Mouse (Mus musculus) MEL (cell line): ENCODE measurements at regions not wholly inside any gene's neighbourhood (a gene's known extent, or its start where the extent isn't known, plus 50 kb on each side); places are given as distances from the start of the nearest gene placed in this dataset.

ENCODE experiments used
- DNase-seq: peaks from one replicate; pipeline ENCODE4 v3.0.0; 2011; ENCODE audit warnings: low read depth, low spot score
- H3K27ac ChIP-seq: 2 replicates; pipeline ENCODE4 v1.5.1; 2012; ENCODE audit warnings: low read depth, mild to moderate bottlenecking, control low read depth, low read length, moderate library complexity; ENCODE audit not compliant: control insufficient read depth
- H3K27me3 ChIP-seq, 2 experiments: fragments of 150-350 bp in 1 of 2; sonication (generic) in 1 of 2; 2 replicates each; pipeline ENCODE4 v1.6.1; 2012; ENCODE audit warnings: low read length in 2 of 2, mild to moderate bottlenecking in 2 of 2, improper control_type of control experiment in 1 of 2, moderate library complexity in 1 of 2; ENCODE audit not compliant: insufficient read depth in 2 of 2, control insufficient read depth in 1 of 2
- H3K36me3 ChIP-seq, 2 experiments: 2 replicates each; pipeline ENCODE4 v1.6.1; 2012 to 2014; ENCODE audit warnings: low read length in 2 of 2, improper control_type of control experiment in 1 of 2, inconsistent platforms in 1 of 2, mild to moderate bottlenecking in 1 of 2; ENCODE audit not compliant: insufficient read depth in 2 of 2, control insufficient read depth in 1 of 2
- H3K4me1 ChIP-seq, 2 experiments: fragments of 150-350 bp in 1 of 2; sonication (generic) in 1 of 2; 2 replicates each; pipeline ENCODE4 v1.6.1; 2012; ENCODE audit warnings: low read length in 2 of 2, improper control_type of control experiment in 1 of 2, mild to moderate bottlenecking in 1 of 2; ENCODE audit not compliant: insufficient read depth in 2 of 2, control insufficient read depth in 1 of 2
- H3K4me3 ChIP-seq, 2 experiments: fragments of 150-350 bp in 1 of 2; sonication (generic) in 1 of 2; 2 replicates each; pipeline ENCODE4 v1.5.1; 2012; ENCODE audit warnings: low read depth in 2 of 2, low read length in 2 of 2, mild to moderate bottlenecking in 2 of 2, moderate library complexity in 2 of 2, control low read depth in 1 of 2, improper control_type of control experiment in 1 of 2; ENCODE audit not compliant: control insufficient read depth in 1 of 2, insufficient read depth in 1 of 2
- H3K79me2 ChIP-seq: 2 replicates; pipeline ENCODE4 v1.6.1; 2012; ENCODE audit warnings: mild to moderate bottlenecking, low read length, moderate library complexity; ENCODE audit not compliant: control insufficient read depth, poor library complexity, insufficient read depth
- H3K9ac ChIP-seq: 2 replicates; pipeline ENCODE4 v1.6.1; 2012; ENCODE audit warnings: low read depth, mild to moderate bottlenecking, control low read depth, low read length, moderate library complexity; ENCODE audit not compliant: control insufficient read depth, poor library complexity, severe bottlenecking
- H3K9me3 ChIP-seq: fragments of 150-350 bp; sonication (generic); replicated peaks from 2 replicates; pipeline ENCODE4 v1.6.1; 2012; ENCODE audit warnings: mild to moderate bottlenecking, low read length, improper control_type of control experiment, moderate library complexity; ENCODE audit not compliant: insufficient read depth
- BHLHE40 ChIP-seq: IDR thresholded peaks from 2 replicates; pipeline ENCODE4 v1.6.1; 2012; ENCODE audit warnings: low read depth, mild to moderate bottlenecking, inconsistent platforms, low read length, improper control_type of control experiment, borderline replicate concordance
- CHD2 ChIP-seq: IDR thresholded peaks from 2 replicates; pipeline ENCODE4 v1.6.1; 2011; ENCODE audit warnings: low read length, improper control_type of control experiment
- EP300 ChIP-seq, 2 experiments: IDR thresholded peaks; 2 replicates each; pipeline ENCODE4 v1.6.1; 2011; ENCODE audit warnings: improper control_type of control experiment in 2 of 2, low read length in 2 of 2, low read depth in 1 of 2, mild to moderate bottlenecking in 1 of 2
- ETS1 ChIP-seq: IDR thresholded peaks from 2 replicates; pipeline ENCODE4 v1.6.1; 2012; ENCODE audit warnings: low read depth, mild to moderate bottlenecking, inconsistent platforms, low read length, improper control_type of control experiment, moderate library complexity
- GABPA ChIP-seq: IDR thresholded peaks from 2 replicates; pipeline ENCODE4 v1.6.1; 2012; ENCODE audit warnings: low read depth, mild to moderate bottlenecking, inconsistent platforms, low read length, improper control_type of control experiment, moderate library complexity
- GATA1 ChIP-seq: IDR thresholded peaks from 2 replicates; pipeline ENCODE4 v1.6.1; 2011; ENCODE audit warnings: low read depth, low read length, improper control_type of control experiment
- HCFC1 ChIP-seq: IDR thresholded peaks from 2 replicates; pipeline ENCODE4 v1.6.1; 2012; ENCODE audit warnings: low read depth, mild to moderate bottlenecking, inconsistent platforms, low read length, improper control_type of control experiment, moderate library complexity
- JUND ChIP-seq: IDR thresholded peaks from 2 replicates; pipeline ENCODE4 v1.6.1; 2011; ENCODE audit warnings: low read depth, mild to moderate bottlenecking, improper control_type of control experiment, low read length
- MAX ChIP-seq: IDR thresholded peaks from 2 replicates; pipeline ENCODE4 v1.6.1; 2011; ENCODE audit warnings: low read length, improper control_type of control experiment
- MEF2A ChIP-seq: IDR thresholded peaks from 2 replicates; pipeline ENCODE4 v1.6.1; 2014; ENCODE audit warnings: low read depth, mild to moderate bottlenecking, inconsistent platforms, low read length, improper control_type of control experiment; ENCODE audit not compliant: poor library complexity, insufficient replicate concordance, severe bottlenecking; ENCODE audit errors: extremely low read depth
- MXI1 ChIP-seq: IDR thresholded peaks from 2 replicates; pipeline ENCODE4 v1.6.1; 2011; ENCODE audit warnings: mild to moderate bottlenecking, low read depth, low read length, improper control_type of control experiment
- NELFE ChIP-seq: IDR thresholded peaks from 2 replicates; pipeline ENCODE4 v1.6.1; 2011; ENCODE audit warnings: low read depth, low read length, improper control_type of control experiment
- NRF1 ChIP-seq: IDR thresholded peaks from 2 replicates; pipeline ENCODE4 v1.6.1; 2014; ENCODE audit warnings: low read depth, mild to moderate bottlenecking, inconsistent platforms, low read length, improper control_type of control experiment, moderate library complexity; ENCODE audit not compliant: poor library complexity, insufficient read depth, severe bottlenecking
- POLR2A ChIP-seq, 2 experiments: IDR thresholded peaks; 2 replicates each; pipeline ENCODE4 v1.6.1; 2011 to 2012; ENCODE audit warnings: low read length in 2 of 2, mild to moderate bottlenecking in 2 of 2, control low read depth in 1 of 2, improper control_type of control experiment in 1 of 2, low read depth in 1 of 2, moderate library complexity in 1 of 2; ENCODE audit not compliant: control insufficient read depth in 1 of 2, insufficient read depth in 1 of 2, poor library complexity in 1 of 2
- POLR2AphosphoS2 ChIP-seq: IDR thresholded peaks from 2 replicates; pipeline ENCODE4 v1.6.1; 2011; ENCODE audit warnings: low read length, improper control_type of control experiment
- POLR2AphosphoS5 ChIP-seq: IDR thresholded peaks from 2 replicates; pipeline ENCODE4 v1.6.1; 2012; ENCODE audit warnings: low read depth, borderline replicate concordance, mild to moderate bottlenecking, inconsistent platforms, low read length, moderate library complexity, mixed read lengths
- RAD21 ChIP-seq: IDR thresholded peaks from 2 replicates; pipeline ENCODE4 v1.6.1; 2011; ENCODE audit warnings: mild to moderate bottlenecking, low read depth, low read length, improper control_type of control experiment
- RCOR1 ChIP-seq: IDR thresholded peaks from 2 replicates; pipeline ENCODE4 v1.6.1; 2012; ENCODE audit warnings: low read depth, mild to moderate bottlenecking, inconsistent platforms, low read length, improper control_type of control experiment
- SMC3 ChIP-seq: IDR thresholded peaks from 2 replicates; pipeline ENCODE4 v1.6.1; 2011; ENCODE audit warnings: low read depth, low read length, improper control_type of control experiment
- TBP ChIP-seq: IDR thresholded peaks from 2 replicates; pipeline ENCODE4 v1.8.0; 2011; ENCODE audit warnings: low read depth, low read length, improper control_type of control experiment
- TCF12 ChIP-seq: IDR thresholded peaks from 2 replicates; pipeline ENCODE4 v1.6.1; 2014; ENCODE audit warnings: low read depth, mild to moderate bottlenecking, inconsistent platforms, low read length, improper control_type of control experiment, moderate library complexity
- UBTF ChIP-seq: IDR thresholded peaks from 2 replicates; pipeline ENCODE4 v1.6.1; 2012; ENCODE audit warnings: low read depth, mild to moderate bottlenecking, inconsistent platforms, low read length, improper control_type of control experiment, moderate library complexity, borderline replicate concordance; ENCODE audit not compliant: insufficient read depth
- USF1 ChIP-seq: IDR thresholded peaks from 2 replicates; pipeline ENCODE4 v1.6.1; 2014; ENCODE audit warnings: low read depth, mild to moderate bottlenecking, inconsistent platforms, low read length, improper control_type of control experiment, moderate library complexity
- USF2 ChIP-seq, 2 experiments: IDR thresholded peaks; 2 replicates each; pipeline ENCODE4 v1.6.1; 2011 to 2012; ENCODE audit warnings: improper control_type of control experiment in 2 of 2, low read length in 2 of 2, borderline replicate concordance in 1 of 2, inconsistent platforms in 1 of 2, low read depth in 1 of 2, mild to moderate bottlenecking in 1 of 2; ENCODE audit not compliant: insufficient read depth in 1 of 2
- ZC3H11A ChIP-seq: IDR thresholded peaks from 2 replicates; pipeline ENCODE4 v1.6.1; 2012; ENCODE audit warnings: low read depth, mild to moderate bottlenecking, inconsistent platforms, low read length, improper control_type of control experiment

- Histone ChIP-seq H3K79me2 (no peaks in the 10 kb centered on the region), H3K9ac (no peak overlapping the region), H3K27ac (no peak overlapping the region), H3K4me1 (no peaks in the 10 kb centered on the region), H3K27me3 (no peaks in the 10 kb centered on the region; a peak in 1 of 4 replicates), H3K4me3 (no peak overlapping the region), H3K36me3 (no peaks in the 10 kb centered on the region), H3K9me3 (no peaks in the 10 kb centered on the region)
- DNase-seq, result no peak
- TF ChIP-seq NELFE (no peak), ETS1 (no peak), GABPA (no peak), JUND (no peak), EP300 (IDR thresholded peaks at IDR 0.05; ENCODE audit: low read depth in 1 of 2, low read length in 2 of 2) (no peak), RAD21 (no peak), ZC3H11A (no peak), USF1 (no peak), BHLHE40 (no peak), USF2 (IDR thresholded peaks at IDR 0.05; ENCODE audit: borderline replicate concordance in 1 of 2, insufficient read depth in 1 of 2, low read depth in 1 of 2, low read length in 2 of 2) (no peak), MEF2A (no peak), NRF1 (no peak), POLR2A (IDR thresholded peaks at IDR 0.05; ENCODE audit: control insufficient read depth in 1 of 2, insufficient read depth in 1 of 2, low read depth in 1 of 2, low read length in 2 of 2, poor library complexity in 1 of 2) (no peak), SMC3 (no peak)
Measured at GRCm38 (mm10) chr3:144335237-144335636, 130.2 kb upstream of the Lmo4 start.

DNA sequence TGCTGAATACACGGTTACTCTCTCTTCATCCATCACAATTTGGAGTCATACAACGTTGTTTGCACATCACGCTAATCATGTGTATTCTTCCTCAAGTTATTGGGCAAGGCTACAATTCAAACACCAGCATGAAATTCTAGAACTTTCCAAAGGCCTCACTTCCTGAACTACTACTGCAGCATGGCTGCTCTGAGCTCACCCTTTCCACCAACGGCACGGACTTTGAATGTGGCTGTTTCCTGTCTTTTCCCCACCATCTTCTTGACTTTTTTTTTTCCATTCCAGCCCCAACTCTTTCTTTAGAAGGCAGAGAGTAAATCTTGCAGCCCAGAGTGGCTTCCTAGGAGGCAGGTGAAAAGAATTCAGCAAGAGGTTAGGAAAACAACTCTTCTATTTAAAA, 129.2 kb upstream of the Lmo4 start:
- Histone ChIP-seq H3K9ac (no peak overlapping the region), H3K27ac (no peak overlapping the region)
- TF ChIP-seq POLR2AphosphoS2 (no peak), TCF12 (no peak)
- TF ChIP-seq, all 39 proteins: peak for 0
- no peaks in the 10 kb centered on the region for H3K4me1 ChIP-seq
- DNase-seq, result no peak
- no peak overlapping the region for H3K4me3 ChIP-seq
- no peaks in the 10 kb centered on the region for H3K79me2 ChIP-seq
- no peaks in the 10 kb centered on the region for H3K36me3 ChIP-seq
- no peaks in the 10 kb centered on the region; a peak in 1 of 4 replicates for H3K27me3 ChIP-seq
- no peaks in the 10 kb centered on the region for H3K9me3 ChIP-seq

DNA sequence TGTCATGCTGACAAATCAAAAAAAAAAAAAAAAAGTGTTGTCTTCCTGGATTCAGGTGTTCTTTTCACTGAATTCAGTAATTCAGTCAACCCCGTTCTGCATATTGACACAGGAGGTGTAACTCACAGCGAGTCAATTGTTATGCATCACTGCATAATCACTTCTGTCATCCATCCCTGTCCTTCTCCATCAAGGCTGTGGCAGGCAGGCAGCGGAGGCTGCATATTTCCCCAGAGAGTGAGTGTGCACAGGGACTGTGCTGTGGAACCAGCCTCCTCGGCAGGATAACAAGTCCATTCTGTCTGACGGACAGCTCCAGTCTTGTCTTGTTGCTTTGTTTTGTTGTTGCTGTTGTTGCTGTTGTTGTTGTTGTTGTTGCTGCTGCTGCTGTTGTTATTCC, 127.3 kb upstream of the Lmo4 start:
- no peak overlapping the region for H3K27ac ChIP-seq
- H3K9me3 ChIP-seq, result no peaks in the 10 kb centered on the region
- H3K79me2 ChIP-seq, result no peaks in the 10 kb centered on the region
- no peak for TF ChIP-seq USF1
- TF ChIP-seq RAD21, result no peak
- TF ChIP-seq ETS1, result no peak
- no peak for TF ChIP-seq GATA1
- no peak for TF ChIP-seq CHD2
- TF ChIP-seq ZC3H11A, result no peak
- no peak for TF ChIP-seq NELFE
- no peak for TF ChIP-seq MXI1
- no peak for TF ChIP-seq MAX
- no peak for TF ChIP-seq POLR2A (IDR thresholded peaks at IDR 0.05; ENCODE audit: control insufficient read depth in 1 of 2, insufficient read depth in 1 of 2, low read depth in 1 of 2, low read length in 2 of 2, poor library complexity in 1 of 2)
- TF ChIP-seq HCFC1, result no peak
- no peak for TF ChIP-seq JUND
- TF ChIP-seq UBTF, result no peak
- no peak for TF ChIP-seq RCOR1
- no peak for TF ChIP-seq TBP
- TF ChIP-seq POLR2AphosphoS5, result no peak
- no peaks in the 10 kb centered on the region for H3K4me1 ChIP-seq
- DNase-seq, result no peak
- no peak overlapping the region for H3K4me3 ChIP-seq
- H3K36me3 ChIP-seq, result no peaks in the 10 kb centered on the region
- no peaks in the 10 kb centered on the region; a peak in 1 of 4 replicates for H3K27me3 ChIP-seq
- H3K9ac ChIP-seq, result no peak overlapping the region
